Comparison of ENCODE assay signal across 9 mouse cellular contexts in the genomic region with DNA sequence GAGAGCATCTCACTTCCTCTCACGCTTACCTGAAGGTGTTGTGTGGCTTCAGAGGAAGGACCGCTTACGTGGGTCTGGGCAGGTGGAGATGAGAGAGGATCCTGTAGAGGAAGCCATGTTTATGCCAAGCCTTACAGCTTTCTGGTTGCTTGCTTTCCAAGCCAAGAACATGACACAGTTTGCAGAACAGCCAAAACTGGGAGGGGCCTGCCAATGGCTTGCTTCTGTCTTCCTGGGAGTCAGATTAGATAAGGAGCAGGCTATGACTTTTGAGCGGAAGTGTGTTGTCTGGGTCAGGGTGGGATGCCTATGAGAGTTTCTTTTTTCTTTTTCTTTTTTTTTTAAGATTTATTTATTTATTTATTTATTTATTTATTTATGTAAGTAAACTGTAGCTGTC. TPM values are rescaled to one million over a fixed set of nuclear protein-coding genes. Genes with fewer than 3 reads are reported as not detected.
A peak's percentile ranks its signal among the peaks of the same experiment; 100 is the strongest.
DNase-seq lines count a peak whose midpoint lies in the region; TF ChIP-seq lines count a peak whose summit lies in the region.
"Had no signal": no experiment of that assay in that cellular context is flagged by ENCODE, and none has a peak within 500 bp of the region (broad histone marks: within the 10 kb centered on the region; RNA-seq: fewer than 3 reads in every experiment).

No protein-coding gene starts in this region.

- peaks cover 3% of the 10 kb centered on the region; the same call in 1 of the 2 replicates for H3K4me1 ChIP-seq in bone marrow, adult 2 months (ENCODE audit: control insufficient read depth, insufficient read depth, low read length)
- H3K4me1 ChIP-seq in liver, adult 2 months (ENCODE audit: control insufficient read depth, insufficient read depth, low read length): no peaks in the 10 kb centered on the region
- H3K4me1 ChIP-seq: limb, embryonic 10.5 days had no signal

- TF ChIP-seq POLR2A in bone marrow, adult 2 months (IDR thresholded peaks at IDR 0.05; ENCODE audit: borderline replicate concordance, control insufficient read depth, low read depth, low read length): no peak
- TF ChIP-seq POLR2A in liver, adult 2 months (IDR thresholded peaks at IDR 0.05; ENCODE audit: extremely low read depth, insufficient read depth, low read length): no peak

- peaks cover 22% of the 10 kb centered on the region for H3K36me3 ChIP-seq in liver, adult 2 months (ENCODE audit: control insufficient read depth, insufficient read depth, low read length)

- H3K27me3 ChIP-seq in liver, adult 2 months (ENCODE audit: control insufficient read depth, insufficient read depth, low read length): no peaks in the 10 kb centered on the region

- no peak overlapping the region for H3K4me3 ChIP-seq in bone marrow, adult 2 months (replicated peaks; ENCODE audit: control insufficient read depth, low read depth, low read length)
- H3K4me3 ChIP-seq in liver, adult 2 months (ENCODE audit: insufficient read depth, low read depth, low read length): no peak overlapping the region
- H3K4me3 ChIP-seq: limb, embryonic 10.5 days had no signal

- no peaks in the 10 kb centered on the region for H3K79me2 ChIP-seq in liver, adult 2 months (ENCODE audit: control insufficient read depth, insufficient read depth, low read length)

- TF ChIP-seq CTCF in bone marrow, adult 2 months (IDR thresholded peaks at IDR 0.05; ENCODE audit: control insufficient read depth, insufficient read depth, low read length): no peak
- TF ChIP-seq CTCF in liver, adult 2 months (IDR thresholded peaks at IDR 0.05; ENCODE audit: low read depth, low read length): no peak

- H3K27ac ChIP-seq in bone marrow, adult 2 months (ENCODE audit: control insufficient read depth, insufficient read depth, low read depth, low read length, poor library complexity): peak overlapping the region; percentile 39; the same call in 1 of the 2 replicates
- H3K27ac ChIP-seq in liver, adult 2 months (replicated peaks; ENCODE audit: insufficient read depth, low read depth, low read length): no peak overlapping the region
- H3K27ac ChIP-seq: limb, embryonic 10.5 days had no signal

- 81% methylated on average over 4 of the region's 4 CpGs for WGBS in bone marrow, adult 2 months
- whole genome bisulfite sequencing in liver, adult 2 months: 84% methylated on average over 4 of the region's 4 CpGs

- peak; percentile 42 to 56 for DNase-seq in cerebellum, postnatal 25 days
- no peak for DNase-seq in cerebellum, adult 8-10 months
- DNase-seq in 3T3-L1 (ENCODE audit: low read depth, low spot score): peak; percentile 14
- peak; percentile 22 for DNase-seq in liver, adult 2 months (ENCODE audit: extremely low read depth, low read depth, low spot score)
- no peak for DNase-seq in embryo, embryonic 10 days (ENCODE audit: low spot score)
- DNase-seq in kidney, postnatal 14 days: no peak
- DNase-seq in embryo, embryonic 11 days: no peak

- no peak overlapping the region for H3K9ac ChIP-seq in liver, adult 2 months (ENCODE audit: low read depth, low read length)

RNA-seq across cellular contexts. Expression of a gene that starts 22.7 kb away (rescaled TPM):
- 5.5 and 6.4 TPM in 2 replicates for polyA plus RNA-seq in bone marrow, adult 2 months (2011; ENCODE audit: insufficient read depth, insufficient read length, low replicate concordance, missing spikeins)
- 1.9 TPM in 2 replicates for total RNA-seq in liver, adult 2 months (2014; rRNA removed)
- 0.60 and 0.66 TPM in 2 replicates for polyA plus RNA-seq in liver, adult 2 months (2012; rRNA removed)

RNA-seq across cellular contexts. Expression of a gene that starts 22.8 kb away (rescaled TPM):
- 50.5 and 59.1 TPM in 2 replicates for polyA plus RNA-seq in bone marrow, adult 2 months (2011; ENCODE audit: insufficient read depth, insufficient read length, low replicate concordance, missing spikeins)
- total RNA-seq in liver, adult 2 months (2014; rRNA removed): 8.8 and 9.3 TPM in 2 replicates
- polyA plus RNA-seq in liver, adult 2 months (2012; rRNA removed): 14.6 and 15.2 TPM in 2 replicates

RNA-seq across cellular contexts. Expression of a gene that starts 23.0 kb away (rescaled TPM):
- polyA plus RNA-seq in bone marrow, adult 2 months (2011; ENCODE audit: insufficient read depth, insufficient read length, low replicate concordance, missing spikeins): 49.8 and 90.6 TPM in 2 replicates
- 25.7 and 27.7 TPM in 2 replicates for total RNA-seq in liver, adult 2 months (2014; rRNA removed)
- 19.3 and 23.4 TPM in 2 replicates for polyA plus RNA-seq in liver, adult 2 months (2012; rRNA removed)

Comparison
In these comparisons a context has a peak if more than half of its experiments do, and no peak if none do; other contexts are left out.
1. DNase-seq: peak in cerebellum, postnatal 25 days (2 of 2), 3T3-L1 (single experiment) and liver, adult 2 months (single experiment); none in cerebellum, adult 8-10 months (single experiment), embryo, embryonic 10 days (single experiment), kidney, postnatal 14 days (single experiment) and embryo, embryonic 11 days (single experiment).